Mouse (Mus musculus) kidney, postnatal 25 days (tissue): ENCODE measurements around the gene Lmntd1.

ENCODE experiments used
- DNase-seq, 2 experiments: peaks; one replicate each; pipeline ENCODE4 v3.0.0; 2021; ENCODE audit warnings: mixed read lengths in 2 of 2

Lmntd1 gene

GRCm38 (mm10) chr6:145553226-145553625, 60.9 kb downstream of the Lmntd1 start:
- DNase-seq = no peak

GRCm38 (mm10) chr6:145552817-145553216, 61.3 kb downstream of the Lmntd1 start:
- DNase-seq = no peak

GRCm38 (mm10) chr6:145550993-145551392, 63.1 kb downstream of the Lmntd1 start:
- peak in 1 of 2 experiments; percentile 14 for DNase-seq

GRCm38 (mm10) chr6:145545927-145546641, 68.0 kb downstream of the Lmntd1 start:
- peak in 1 of 2 experiments; percentile 53 for DNase-seq

GRCm38 (mm10) chr6:145544838-145545237, 69.3 kb downstream of the Lmntd1 start:
- DNase-seq = no peak

- no peak for DNase-seq
Measured at GRCm38 (mm10) chr6:145544304-145544703, 69.8 kb downstream of the Lmntd1 start.

GRCm38 (mm10) chr6:145539568-145539859, 74.6 kb downstream of the Lmntd1 start:
- no peak for DNase-seq

GRCm38 (mm10) chr6:145538787-145539567, 75.1 kb downstream of the Lmntd1 start:
- no peak for DNase-seq

- DNase-seq = no peak
Measured at GRCm38 (mm10) chr6:145530464-145530863, 83.7 kb downstream of the Lmntd1 start.

- DNase-seq = no peak
Measured at GRCm38 (mm10) chr6:145523337-145523736, 90.8 kb downstream of the Lmntd1 start.

- DNase-seq = no peak
Measured at GRCm38 (mm10) chr6:145522617-145523016, 91.5 kb downstream of the Lmntd1 start.

- no peak for DNase-seq
Measured at GRCm38 (mm10) chr6:145517002-145517401, 97.1 kb downstream of the Lmntd1 start.

GRCm38 (mm10) chr6:145515859-145516581, 98.1 kb downstream of the Lmntd1 start:
- DNase-seq = peak in 1 of 2 experiments; percentile 29

- DNase-seq = no peak
Measured at GRCm38 (mm10) chr6:145511265-145511664, 102.9 kb downstream of the Lmntd1 start.

GRCm38 (mm10) chr6:145508828-145509227, 105.3 kb downstream of the Lmntd1 start:
- DNase-seq = no peak

- DNase-seq = peak in 1 of 2 experiments; percentile 27
Measured at GRCm38 (mm10) chr6:145501751-145502150, 112.4 kb downstream of the Lmntd1 start.

GRCm38 (mm10) chr6:145499574-145500546, 114.3 kb downstream of the Lmntd1 start:
- peak in 1 of 2 experiments; percentile 52 for DNase-seq

GRCm38 (mm10) chr6:145495731-145496130, 118.4 kb downstream of the Lmntd1 start:
- DNase-seq = no peak

- no peak for DNase-seq
Measured at GRCm38 (mm10) chr6:145488251-145488650, 125.9 kb downstream of the Lmntd1 start.

- DNase-seq = no peak
Measured at GRCm38 (mm10) chr6:145485986-145486605, 128.0 kb downstream of the Lmntd1 start.

GRCm38 (mm10) chr6:145483318-145483674, 130.8 kb downstream of the Lmntd1 start:
- DNase-seq = no peak
